Mouse (Mus musculus) ES-Bruce4 (cell line): ENCODE results near the gene Sspo.

Experiments
- CTCF ChIP-seq: IDR thresholded peaks from one replicate; pipeline ENCODE4 v1.8.1; 2011; ENCODE audit warnings: low read depth, low read length
- POLR2A ChIP-seq: IDR thresholded peaks from one replicate; pipeline ENCODE4 v1.8.1; 2011; ENCODE audit warnings: low read length; ENCODE audit not compliant: insufficient read depth

DNA sequence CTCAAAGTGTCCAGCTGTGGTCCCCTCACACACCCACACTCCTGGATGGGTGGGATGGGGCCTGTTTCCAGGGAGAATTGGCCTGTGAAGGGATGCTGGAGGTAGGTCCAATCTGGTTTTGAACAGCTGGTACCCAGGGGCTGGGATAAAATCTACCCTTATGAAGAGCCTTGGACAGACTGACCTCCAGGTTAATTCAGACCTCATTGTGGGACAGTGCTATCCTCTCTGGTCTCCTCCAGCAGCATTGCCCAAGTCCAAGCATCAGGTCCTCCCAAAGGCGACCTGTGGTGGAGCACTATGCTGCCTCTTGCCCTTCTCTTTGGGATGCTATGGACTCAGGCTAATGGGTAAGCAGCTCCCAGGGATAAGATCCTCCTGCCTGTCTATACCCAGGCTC, at the start of gene Sspo:
- no peak for TF ChIP-seq CTCF
- no peak for TF ChIP-seq POLR2A
